Mouse (Mus musculus) right cerebral cortex, postnatal 14 days (tissue): ENCODE measurements around the gene Rmnd5b.
A peak's percentile ranks its signal among the peaks of the same experiment; 100 is the strongest.
"Not testable (repeated sequence)": the region's sequence is repeated elsewhere in the genome, so short reads cannot be mapped to it uniquely, and the experiment has no call there.

Experiments used
- DNase-seq: peaks from one replicate; pipeline ENCODE4 v3.0.0; 2022

Gene Rmnd5b

DNA sequence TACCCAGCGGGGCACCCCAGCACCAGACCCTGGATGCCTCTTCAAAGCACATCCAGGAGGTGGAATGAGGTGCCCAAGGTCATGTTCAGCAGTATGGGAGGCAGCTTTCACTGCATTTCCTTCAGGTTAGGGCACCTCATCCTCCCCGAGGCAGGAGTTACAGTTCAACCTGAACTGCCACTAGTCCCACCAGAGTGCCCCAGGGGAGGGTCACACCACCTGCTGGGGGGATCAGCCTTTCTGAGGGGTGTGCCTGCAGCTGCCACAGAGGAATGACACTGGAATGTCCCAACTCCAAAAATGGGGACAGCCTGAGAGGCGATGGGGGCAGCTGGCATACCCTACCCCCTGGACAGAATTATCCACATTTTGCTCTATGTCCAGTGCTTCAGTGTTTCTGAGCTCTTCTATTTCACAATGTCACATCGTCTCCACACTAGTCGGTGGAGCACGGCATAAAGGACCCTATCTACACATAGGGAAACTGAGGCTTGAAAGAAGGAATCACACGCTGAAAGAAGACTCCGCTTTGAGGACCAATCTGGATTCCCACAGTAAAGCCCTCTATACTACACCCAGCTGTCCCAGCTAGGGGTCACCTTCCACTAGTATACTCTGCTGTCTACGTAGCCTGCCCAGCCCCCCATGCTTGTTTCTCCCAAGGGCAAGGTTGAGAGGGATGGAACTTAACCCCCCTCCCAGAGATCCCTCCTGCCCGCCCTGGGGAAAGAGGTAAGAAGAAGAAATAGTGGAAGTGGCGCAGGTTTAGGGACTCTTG, 13.6 kb upstream of the Rmnd5b start:
- no peak for DNase-seq

DNA sequence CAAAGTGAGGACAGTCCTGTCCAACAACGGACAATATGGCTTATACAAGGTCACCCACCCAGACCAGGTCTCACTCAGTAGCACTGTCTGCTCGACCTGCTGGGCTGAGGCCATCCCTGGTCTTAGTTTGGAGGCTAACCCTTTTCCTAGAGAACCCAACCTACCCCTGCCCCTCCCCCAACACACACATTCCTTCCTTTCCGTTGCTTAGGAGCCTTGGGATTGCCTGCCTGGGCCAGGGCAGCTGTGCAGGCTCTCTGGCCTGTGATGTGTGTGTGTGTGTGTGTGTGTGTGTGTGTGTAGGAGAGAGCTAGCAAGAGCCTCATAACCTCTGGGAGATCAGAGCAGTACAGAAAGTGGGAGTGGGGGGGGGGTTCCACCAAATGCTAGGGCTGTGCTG, 12.9 kb upstream of the Rmnd5b start:
- no peak for DNase-seq

DNA sequence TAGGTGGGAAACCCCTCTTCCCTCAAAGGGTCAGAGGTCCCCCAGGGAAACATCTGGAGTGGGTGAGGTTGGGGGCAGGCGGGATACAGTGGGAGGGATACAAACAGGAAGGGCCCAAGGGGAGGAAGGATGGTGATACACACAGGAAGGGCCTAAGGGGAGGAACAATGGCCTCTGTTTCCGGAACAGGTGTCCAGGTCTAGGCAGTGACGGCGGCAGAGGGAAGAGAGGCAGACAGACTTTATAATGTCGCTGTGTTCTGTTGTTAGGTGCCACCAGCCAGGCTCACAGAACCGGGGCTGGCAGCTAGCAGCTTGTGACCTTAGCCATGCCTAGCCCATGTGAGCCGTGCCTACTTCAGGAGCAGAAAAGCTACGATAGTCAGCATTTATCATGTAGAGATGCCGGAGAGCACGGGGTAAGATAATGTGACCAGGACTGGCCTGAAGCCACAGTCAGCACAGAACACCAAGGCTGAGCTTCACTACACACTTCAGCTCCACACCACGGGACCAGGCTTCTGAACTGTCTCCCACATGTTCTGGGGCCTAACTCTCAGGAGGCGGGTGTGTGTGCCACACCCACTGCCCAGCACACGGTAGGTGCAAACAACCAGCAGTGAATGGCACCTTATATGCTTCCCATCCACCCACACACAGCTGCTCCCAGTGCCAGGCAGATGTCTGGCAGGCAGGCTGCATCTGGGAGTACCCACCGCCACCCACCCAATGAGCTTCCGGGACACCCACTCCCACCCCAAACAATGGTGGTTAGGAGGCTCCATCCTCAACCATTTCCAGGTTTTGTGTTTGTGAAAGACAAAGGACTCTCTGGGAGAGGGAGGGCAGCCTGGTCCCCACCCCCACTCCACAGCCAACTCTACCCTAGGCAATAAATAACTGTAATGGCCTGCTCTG, 11.3 kb upstream of the Rmnd5b start:
- DNase-seq = no peak

DNA sequence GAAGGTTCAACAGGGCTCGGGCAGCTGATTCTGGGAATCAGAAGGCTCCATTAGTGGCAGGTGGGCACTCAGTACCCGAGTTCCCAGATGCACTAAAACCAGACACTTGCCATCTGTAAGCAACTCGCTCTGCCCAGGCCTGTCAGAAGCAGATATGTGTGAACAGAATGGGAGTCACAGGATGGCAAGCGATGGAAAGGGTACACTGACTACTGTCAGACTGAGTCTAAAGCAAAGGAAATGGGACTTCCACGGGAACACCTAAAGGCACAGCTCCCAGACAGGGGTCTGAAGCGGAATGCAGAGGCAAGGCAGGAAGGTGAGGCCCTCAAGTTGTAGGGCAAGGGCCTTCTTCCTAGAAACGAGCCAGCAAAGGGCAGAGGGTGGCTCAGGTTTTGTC, 10.5 kb upstream of the Rmnd5b start:
- DNase-seq = no peak

DNA sequence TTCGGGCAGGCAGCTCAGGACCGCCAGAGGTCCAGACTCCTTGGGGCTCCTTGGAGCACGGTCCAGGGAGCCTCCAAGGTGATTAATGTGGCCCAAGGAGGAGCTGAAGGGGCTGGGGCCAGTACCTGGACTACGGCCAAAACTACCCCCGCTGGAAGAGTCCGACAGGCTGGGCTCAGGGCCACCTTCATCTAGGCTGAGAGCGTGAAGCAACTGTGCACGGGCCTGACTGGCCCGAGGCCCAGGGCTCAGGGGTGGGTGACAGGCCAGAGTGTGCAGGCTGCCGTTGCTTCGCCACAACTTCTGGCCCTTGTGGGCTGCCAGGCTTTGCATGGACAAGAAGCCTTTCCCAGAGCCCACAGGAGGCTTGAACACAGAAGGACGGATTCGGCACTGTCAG, 9.6 kb upstream of the Rmnd5b start:
- DNase-seq = no peak

DNA sequence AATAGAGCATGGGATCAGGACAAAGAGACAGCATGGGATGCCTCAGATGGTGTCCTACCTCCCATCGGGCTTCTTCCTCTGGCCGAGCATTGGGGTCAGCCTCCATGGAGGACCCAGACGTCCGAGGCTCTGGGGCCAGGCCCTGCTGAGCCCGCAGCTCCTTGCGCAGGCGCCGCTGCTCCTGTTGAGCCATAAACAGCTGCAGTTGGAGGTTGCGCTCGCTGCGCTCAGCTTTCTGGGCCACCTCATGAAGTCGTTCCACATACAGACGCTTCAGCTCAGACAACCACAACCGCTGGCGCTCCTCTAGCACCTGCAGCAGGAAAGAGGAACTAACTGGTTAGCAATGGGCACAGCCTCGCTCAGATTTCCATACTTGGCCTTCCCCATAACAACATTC, 8.5 kb upstream of the Rmnd5b start:
- no peak for DNase-seq

DNA sequence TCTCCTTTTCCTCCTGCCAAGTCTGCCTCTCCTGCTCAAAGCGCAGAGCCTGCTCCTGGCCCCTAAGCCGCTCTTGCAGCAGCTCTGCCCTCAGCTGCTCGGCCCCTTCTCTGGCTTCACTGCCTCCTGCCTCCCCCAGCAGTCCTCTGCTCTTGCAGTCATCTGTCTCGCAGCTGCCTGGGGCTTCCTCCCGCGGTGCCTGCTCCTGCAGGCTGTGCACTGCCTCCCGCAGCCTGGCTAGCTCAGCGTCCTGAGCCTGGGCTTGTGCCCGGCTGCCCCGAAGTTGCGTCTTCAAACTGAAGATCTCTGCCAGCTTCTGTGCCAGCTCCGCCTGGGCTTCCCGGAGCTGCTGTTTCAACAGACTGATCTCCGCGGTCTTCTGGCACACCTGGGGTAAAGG, 8.1 kb upstream of the Rmnd5b start:
- no peak for DNase-seq

DNA sequence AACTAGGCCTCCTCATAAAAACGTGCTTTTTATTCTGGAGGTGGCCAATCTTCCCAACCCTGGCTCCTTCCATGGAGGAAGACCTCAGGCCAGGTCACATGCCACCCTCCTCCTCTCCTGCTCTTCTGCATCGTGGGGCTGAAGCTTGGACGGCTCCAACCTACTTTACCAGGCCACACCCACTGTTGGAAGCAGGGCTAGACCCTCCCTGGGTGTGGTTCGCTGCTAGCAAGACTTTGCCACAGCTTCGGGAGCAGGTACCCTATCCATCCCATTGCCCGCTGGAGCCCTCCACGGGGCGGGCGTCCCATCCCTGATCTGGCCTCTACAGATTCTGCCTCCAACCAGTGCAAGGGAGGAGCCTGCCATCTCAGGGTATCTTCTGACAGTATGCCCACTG, 7.5 kb upstream of the Rmnd5b start:
- DNase-seq = no peak

DNA sequence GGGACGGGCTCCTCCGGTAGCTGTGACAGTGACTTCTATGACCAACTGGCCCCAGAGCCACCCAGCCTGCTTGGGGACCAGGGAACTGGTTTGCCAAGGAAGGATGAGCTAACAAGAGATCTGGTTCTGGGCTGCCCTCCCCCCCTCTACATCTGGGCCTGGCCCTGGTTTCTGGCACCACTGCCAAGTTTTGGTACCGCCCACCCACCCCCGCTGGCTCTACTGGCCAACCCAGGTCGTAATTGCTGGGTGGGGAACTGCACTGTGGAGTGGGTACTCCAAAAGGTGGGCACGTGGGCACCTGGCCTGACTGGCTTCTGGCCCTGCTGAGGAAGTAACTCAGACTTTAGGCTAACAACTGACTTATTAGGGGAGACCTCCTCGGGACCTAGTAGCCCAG, 5.1 kb upstream of the Rmnd5b start:
- DNase-seq = no peak

DNA sequence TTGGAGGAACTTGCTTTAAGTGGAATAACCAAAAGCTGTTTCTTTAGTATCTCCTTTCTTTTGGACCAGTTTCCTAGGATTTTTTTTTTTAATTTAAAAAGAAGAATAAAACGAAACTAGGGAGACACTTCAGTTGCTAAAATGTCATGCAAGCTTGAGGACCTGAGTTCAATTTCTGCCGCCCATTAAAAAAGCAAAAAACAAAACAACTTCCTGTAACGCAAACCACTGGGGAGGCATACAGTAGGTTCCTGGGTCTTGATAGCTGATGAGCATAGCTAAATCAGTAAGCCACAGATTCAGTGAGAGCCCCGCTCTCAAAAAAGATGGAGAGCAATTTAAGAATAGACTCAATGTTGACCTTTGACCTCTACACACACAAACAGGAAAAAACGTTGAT, 2.8 kb upstream of the Rmnd5b start:
- no peak for DNase-seq

DNA sequence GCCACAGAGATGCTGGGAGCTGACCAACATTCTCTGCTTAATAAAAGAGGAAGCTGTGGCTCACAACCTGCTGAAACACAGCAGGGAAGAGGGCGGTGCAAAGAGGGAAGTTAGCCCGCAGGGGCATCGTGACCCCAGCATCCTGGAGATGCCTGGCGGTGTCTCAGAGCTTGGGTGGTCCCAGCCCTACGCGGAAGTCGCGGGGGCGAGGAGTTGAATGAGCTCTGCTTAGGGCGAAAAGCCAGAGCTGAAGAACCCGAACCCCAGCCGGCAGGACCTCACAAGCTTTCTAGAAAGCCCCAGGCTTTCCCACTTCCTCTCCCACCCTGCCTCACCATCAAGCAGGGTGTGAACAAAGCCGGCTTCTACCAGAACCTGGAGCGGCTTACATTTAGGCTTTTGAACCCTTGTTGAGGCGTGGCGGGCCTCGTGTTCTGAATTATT, 2.3 kb upstream of the Rmnd5b start:
- no peak for DNase-seq

DNA sequence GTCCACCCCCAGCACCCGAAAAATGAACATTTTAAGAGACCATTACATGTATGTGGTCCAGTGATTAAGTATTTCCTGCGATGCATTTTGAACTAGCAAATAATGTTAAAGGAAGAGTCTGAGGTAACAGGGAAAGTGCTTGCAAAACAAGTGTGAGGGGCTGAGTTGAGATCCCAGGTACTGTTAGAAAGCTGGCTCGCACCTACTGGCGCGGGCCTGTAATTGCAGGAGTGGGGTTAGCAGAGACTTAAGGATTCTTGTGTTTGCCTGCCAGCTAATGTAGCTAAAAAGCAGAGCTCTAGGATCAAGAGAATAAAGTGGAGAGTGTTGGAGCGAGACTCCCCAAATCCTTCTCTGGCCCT, 608 bp upstream of the Rmnd5b start:
- DNase-seq = peak; percentile 44

DNA sequence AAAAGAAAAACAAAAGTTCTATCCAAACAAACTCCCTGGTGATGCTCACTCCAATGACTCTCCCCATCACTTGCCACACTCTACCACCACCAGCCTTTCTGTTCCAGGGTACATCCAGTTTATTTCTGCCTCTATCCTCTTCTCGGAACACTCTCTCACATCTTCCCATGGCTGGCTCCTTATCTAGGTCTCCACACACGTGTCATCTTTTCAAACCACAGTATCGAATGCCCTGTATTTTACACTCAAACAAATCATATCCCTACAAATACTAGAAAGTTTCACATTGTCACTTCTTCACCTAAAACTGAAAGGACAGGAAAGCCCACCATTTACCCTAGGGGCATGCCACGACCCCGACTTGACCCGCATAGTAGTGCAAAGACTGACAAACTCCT, 570 bp downstream of the Rmnd5b start:
- DNase-seq = no peak

DNA sequence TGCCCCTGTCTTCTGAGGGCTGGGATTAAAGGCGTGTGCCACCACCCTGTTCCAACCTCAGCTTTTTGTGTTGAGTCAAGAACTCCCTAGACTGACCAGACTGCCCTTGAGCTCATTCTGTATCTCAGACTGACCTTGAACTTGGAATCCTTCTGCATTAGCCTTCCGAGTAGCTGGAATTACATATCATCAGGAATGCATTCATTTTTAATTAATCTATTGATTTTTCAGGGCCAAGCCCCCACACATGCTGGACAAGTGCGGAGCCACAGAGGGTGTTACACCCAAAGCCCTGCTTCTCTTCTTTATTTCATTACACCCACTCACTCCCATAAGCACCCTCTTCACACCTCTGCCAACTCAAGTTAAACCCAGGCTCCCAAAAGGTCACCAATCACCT, 2.0 kb downstream of the Rmnd5b start:
- no peak for DNase-seq

DNA sequence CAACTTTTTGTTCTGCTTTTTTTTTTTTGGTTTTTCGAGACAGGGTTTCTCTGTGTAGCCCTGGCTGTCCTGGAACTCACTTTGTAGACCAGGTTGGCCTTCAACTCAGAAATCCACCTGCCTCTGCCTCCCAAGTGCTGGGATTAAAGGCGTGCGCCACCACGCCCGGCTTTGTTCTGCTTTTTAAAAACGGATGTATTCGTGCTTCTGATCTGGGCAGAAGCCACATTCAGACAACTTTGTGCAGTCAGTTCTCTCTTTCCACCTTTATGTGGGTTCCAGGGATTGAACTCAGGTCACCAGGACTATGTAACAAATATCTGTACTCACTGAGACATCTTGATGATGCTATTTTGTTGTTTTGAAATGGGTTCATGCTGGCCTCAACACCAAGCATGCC, 2.5 kb downstream of the Rmnd5b start:
- not testable (repeated sequence) for DNase-seq

DNA sequence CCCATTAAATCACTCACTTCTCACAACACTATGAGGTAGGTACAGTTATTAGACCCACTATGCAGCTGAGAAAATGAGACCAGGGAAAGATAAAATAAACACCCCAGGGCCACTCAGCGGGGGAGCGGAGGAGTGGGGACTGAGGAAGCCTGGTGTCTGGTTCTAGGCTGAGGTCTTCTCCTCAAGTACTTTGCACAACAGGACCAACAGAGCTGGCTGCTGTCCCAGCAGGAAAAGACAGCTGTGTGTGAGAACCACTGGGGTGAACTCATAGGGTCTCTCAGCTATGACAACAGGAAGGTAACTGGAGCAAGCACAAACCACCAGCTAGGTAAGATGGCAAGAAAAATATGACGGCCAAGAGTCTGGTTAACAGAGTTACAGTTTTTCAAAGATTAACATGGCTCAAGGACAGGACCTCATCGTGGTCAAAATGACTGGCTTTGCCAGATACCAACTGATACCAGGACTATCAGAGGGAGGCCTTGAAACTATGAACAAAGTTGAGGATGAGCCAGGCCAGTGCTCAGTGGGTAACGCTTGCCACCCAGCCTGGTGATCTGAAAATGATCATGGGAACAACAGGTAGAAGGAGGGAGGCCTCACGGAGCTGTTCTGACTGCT, 3.5 kb downstream of the Rmnd5b start:
- no peak for DNase-seq

DNA sequence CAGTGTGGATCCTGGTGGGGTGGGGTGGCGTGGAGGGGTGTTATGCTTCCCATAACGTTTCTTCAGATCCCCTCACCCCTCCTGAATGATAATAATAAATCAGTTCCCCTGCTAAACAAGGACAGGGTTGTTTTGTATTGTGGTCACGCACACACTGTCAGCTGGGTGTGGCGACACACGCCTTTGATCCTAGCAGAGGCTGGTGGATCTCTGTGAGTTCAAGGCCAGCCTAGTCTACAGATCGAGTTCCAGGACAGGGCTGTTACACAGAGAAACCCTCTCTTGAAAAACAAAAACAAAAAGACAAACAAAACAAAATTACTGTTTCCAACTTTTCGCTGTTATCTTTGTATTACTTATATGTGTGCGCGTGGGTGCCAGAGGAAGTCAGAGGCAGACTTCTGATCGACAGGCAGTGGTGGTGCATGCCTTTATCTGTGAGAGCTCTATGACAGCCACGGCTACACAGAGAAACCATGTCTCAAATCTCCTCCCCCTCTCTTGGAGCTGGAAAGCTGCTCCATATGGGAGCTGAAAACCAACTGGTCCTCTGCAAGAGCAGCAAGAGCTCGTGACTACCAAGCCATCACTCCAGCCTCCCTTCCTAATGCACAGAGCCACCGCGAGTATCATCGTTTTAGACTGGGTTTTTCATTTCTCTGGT, 5.9 kb downstream of the Rmnd5b start:
- DNase-seq = no peak

DNA sequence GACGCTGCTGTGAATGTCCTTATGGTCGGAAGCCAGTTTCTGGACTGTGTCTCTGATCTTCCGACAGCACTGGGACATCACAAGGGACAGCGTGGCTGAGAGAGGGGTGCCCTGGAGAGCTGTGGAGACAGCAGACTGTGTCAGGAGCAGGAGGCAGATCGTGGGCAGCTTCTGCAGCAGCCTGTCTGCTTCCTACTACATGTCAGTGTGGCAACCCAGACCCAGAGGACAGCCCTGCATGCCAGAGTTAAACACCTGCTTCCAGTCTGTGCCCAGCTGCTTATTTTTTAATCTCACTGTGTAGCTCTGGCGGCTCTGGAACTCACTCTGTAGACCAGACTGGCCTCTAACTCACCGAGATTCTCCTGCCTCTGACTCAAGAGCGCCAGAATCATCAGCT, 7.8 kb downstream of the Rmnd5b start:
- DNase-seq = no peak

DNA sequence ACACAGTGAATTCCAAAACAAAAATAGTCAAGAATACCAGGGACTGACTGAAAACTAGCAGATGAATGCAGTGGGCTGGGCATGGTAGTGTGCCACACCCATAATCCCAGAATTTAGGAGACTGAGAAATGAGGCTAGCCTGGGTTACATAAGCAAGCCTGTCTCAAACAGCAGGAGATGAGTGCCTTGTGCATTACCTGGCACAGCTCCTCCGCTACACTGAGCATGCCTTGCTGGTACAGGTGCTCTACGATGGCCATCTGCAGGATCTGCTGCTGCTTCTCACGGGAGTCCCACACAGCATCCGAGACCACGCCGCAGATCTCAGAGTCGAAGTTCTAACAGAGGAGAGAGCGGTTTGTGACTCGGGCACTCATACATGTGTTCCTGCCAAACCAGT, 8.3 kb downstream of the Rmnd5b start:
- no peak for DNase-seq

DNA sequence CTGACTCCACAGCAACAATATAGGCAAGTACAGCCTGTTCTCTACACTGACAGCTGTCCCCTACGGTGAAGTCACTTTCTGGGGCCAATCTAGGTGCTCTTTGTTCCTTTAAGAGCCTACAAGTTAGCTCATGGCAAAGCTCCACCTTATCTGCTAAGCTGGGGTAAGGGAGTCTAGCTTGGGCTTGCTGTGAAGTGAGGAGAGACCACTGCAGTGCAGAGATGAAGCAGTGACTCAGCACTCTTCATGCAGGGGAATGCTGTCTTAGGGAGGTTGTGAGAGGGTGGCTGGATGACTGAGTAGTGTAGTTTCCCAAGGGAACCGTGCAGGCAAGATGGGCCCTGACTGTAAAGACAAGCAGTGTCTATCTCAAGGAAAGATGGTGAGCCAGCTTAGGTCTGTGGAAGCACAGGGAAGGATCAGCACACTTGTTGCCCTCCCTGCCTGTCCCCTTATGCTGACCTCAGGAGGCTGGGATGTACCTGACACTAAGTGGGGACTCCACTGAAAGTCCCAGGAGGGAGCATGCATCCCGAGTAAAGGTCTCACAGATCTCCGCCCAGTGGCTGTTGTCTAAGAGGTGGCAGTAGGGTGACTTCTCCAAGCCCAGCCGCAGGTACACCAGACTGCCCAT, 10.4 kb downstream of the Rmnd5b start:
- no peak for DNase-seq

DNA sequence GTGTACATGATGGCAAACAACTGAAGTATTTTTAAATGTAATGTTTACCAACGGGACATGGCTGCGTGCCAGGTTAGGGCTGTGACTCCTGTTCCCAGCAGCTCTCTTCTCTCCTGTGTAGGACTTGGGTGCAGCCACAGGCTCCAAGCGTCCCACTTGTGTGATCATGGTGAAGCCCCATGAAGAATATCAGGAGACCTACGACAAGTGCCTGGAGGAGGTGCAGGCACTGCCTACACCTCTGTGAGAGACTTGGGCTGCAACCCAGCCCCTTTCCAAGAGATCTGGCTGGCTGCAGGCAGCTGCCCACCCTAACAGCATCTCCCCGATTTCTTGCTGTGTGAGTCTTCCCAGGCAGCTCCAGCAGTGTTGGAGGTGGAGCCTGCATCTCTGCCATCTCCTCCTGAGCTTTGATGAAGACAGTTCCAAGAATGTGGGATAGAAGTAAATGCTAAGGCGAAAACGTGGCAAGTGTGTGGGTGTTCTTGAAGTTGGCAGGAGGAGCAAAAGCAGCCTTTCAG, 12.7 kb downstream of the Rmnd5b start:
- DNase-seq = peak; percentile 61

DNA sequence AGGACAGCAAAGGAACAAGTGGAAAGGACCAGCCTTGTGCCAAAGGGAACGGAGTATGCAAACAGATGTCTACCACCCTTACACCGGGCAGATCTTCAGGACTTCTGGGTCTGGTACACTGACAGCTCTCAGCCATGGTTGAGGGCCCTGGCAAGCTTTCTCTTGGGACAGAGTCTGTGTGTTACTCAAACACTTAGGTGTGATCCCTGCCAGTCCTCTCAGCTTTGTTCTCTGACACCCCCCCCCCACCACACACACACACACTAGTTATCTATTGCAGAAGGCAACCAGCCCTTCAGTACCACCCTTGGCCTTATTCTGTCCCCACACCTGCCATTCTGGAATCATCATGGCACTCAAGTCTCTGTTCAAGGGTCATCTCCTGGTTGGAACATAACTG, 13.9 kb downstream of the Rmnd5b start:
- no peak for DNase-seq

DNA sequence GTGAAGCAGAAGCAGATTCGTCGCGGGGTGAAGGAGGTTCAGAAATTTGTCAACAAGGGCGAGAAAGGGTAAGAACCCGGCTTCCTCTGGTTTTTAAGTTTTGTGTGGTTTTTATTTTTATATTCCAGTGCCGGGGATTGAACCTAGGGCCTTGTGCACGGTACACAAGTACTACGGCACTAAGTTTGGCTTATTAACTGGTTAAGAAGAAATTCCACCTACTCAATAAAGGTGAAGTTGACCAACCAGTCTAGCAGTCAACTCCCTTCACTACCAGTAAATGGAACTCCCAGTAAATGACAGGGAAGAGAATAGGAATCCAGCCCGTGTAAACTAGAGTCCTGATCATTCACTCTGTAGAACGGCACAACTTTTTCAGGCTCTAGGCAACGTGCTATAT, 15.6 kb downstream of the Rmnd5b start:
- DNase-seq = no peak
